Mouse (Mus musculus): ENCODE data around the gene Cst6. TPM values are rescaled to one million over a fixed set of nuclear protein-coding genes. Genes with fewer than 3 reads are reported as not detected.

The Cst6 gene
- polyA plus RNA-seq, 1 experiment from 2014 or later, result 1.8 TPM

DNA sequence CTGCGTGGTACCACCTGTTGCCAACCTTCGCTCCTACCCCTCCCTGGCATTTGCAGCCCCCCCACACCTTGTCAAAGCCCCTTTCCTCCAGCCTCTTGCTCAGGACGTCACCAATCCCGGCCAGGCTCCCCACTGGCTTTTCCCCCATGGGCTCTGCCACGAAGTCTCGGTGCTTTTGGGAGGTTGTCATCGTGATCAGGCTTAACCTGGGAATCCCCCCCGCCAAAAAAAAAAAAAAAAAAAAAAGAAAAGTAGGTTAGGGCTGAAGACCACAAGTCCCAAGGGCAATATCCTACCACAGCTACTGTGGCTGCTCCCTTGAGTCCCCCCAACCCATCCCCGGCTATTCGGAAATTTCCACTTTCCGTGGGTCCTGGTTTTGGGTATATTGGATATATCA lies 16.4 kb upstream of the Cst6 start:
- H3K4me1 ChIP-seq (ENCODE audit: control insufficient read depth, insufficient read depth, low read length), result peaks cover 11% of the 10 kb centered on the region
- DNase-seq (ENCODE audit: low spot score) (no peak), ATAC-seq (ENCODE audit: insufficient read depth, low FRiP score, low TSS enrichment) (no peak)
- H3K4me2 ChIP-seq (ENCODE audit: low read depth), result peak overlapping the region; percentile 76
- H3K27me3 ChIP-seq (ENCODE audit: control insufficient read depth, insufficient read depth, low read length), result no peaks in the 10 kb centered on the region
- no peaks in the 10 kb centered on the region for H3K9me3 ChIP-seq (ENCODE audit: control insufficient read depth, low read length)
- H3K9ac ChIP-seq (ENCODE audit: low read length), result peak overlapping the region; percentile 81
- peak overlapping the region; percentile 90; the same call in 1 of the 2 replicates for H3K27ac ChIP-seq (ENCODE audit: low read depth, low read length)
- peak overlapping the region; percentile 90 for H3K4me3 ChIP-seq (ENCODE audit: low read depth, low read length)
- 22% methylated on average over 11 of the region's 11 CpGs for WGBS
- H3K36me3 ChIP-seq (ENCODE audit: control insufficient read depth, insufficient read depth, low read length), result peaks cover 10% of the 10 kb centered on the region

GRCm38 (mm10) chr19:5364124-5364523 lies 14.8 kb upstream of the Cst6 start:
- 97% methylated on average over 2 of the region's 2 CpGs for WGBS
- ATAC-seq (ENCODE audit: insufficient read depth, low FRiP score, low TSS enrichment) (no peak), DNase-seq (ENCODE audit: low spot score) (no peak)
- H3K4me3 ChIP-seq (ENCODE audit: low read depth, low read length), result no peak overlapping the region
- no peak overlapping the region for H3K4me2 ChIP-seq (ENCODE audit: low read depth)
- peaks cover 4% of the 10 kb centered on the region for H3K36me3 ChIP-seq (ENCODE audit: control insufficient read depth, insufficient read depth, low read length)
- H3K27me3 ChIP-seq (ENCODE audit: control insufficient read depth, insufficient read depth, low read length), result no peaks in the 10 kb centered on the region
- no peaks in the 10 kb centered on the region for H3K9me3 ChIP-seq (ENCODE audit: control insufficient read depth, low read length)
- no peak overlapping the region for H3K9ac ChIP-seq (ENCODE audit: low read length)
- peaks cover 11% of the 10 kb centered on the region for H3K4me1 ChIP-seq (ENCODE audit: control insufficient read depth, insufficient read depth, low read length)
- no peak overlapping the region for H3K27ac ChIP-seq (ENCODE audit: low read depth, low read length)

DNA sequence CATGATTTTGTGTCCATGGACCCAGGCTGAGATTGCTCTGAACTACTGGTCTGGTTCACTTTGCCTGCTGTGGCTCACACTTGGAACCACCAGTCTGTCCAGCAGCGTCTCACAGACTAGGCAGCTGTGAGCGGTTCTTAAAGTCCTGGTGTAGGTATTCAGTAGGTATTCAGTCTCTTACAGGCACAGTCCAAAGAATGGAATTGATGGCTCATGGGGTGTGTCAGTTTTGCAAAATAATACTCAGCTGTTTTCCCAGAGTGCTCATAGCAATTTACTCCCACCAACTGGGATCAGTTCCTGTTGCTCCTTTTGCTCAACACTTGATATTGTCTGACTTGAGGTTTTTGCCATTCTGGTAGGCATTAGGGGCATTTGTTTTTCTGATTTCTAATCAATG lies 12.8 kb upstream of the Cst6 start:
- H3K4me1 ChIP-seq (ENCODE audit: control insufficient read depth, insufficient read depth, low read length), result peaks cover 5% of the 10 kb centered on the region
- DNase-seq (ENCODE audit: low spot score) (no peak), ATAC-seq (ENCODE audit: insufficient read depth, low FRiP score, low TSS enrichment) (no peak)
- no peak overlapping the region for H3K4me2 ChIP-seq (ENCODE audit: low read depth)
- 91% methylated on average over 2 of the region's 2 CpGs for WGBS
- no peaks in the 10 kb centered on the region for H3K9me3 ChIP-seq (ENCODE audit: control insufficient read depth, low read length)
- no peak overlapping the region for H3K4me3 ChIP-seq (ENCODE audit: low read depth, low read length)
- H3K27me3 ChIP-seq (ENCODE audit: control insufficient read depth, insufficient read depth, low read length), result no peaks in the 10 kb centered on the region
- no peak overlapping the region for H3K27ac ChIP-seq (ENCODE audit: low read depth, low read length)
- H3K9ac ChIP-seq (ENCODE audit: low read length), result no peak overlapping the region
- H3K36me3 ChIP-seq (ENCODE audit: control insufficient read depth, insufficient read depth, low read length), result peaks cover 2% of the 10 kb centered on the region; the same call in 1 of the 2 replicates

DNA sequence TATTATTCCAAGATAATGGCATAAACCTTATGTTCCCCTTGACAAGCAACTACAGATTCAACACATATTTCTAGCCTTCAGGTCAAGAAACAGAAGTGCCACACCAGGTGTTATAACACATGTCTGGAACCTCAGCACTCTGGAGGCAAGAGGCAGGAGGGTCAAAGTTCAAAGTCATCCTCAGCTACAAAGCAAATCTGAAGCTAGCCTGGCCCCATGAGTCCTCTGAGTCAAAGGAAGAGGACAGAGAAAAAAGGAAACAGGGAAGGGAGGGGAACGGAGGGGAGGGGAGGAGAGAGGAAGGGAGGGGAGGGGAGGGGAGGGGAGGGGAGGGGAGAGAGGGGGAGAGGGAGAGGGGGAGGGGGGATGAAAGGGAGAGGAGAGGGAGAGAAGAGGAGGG lies 6.7 kb upstream of the Cst6 start:
- Histone ChIP-seq H3K9me3 (ENCODE audit: control insufficient read depth, low read length) (no peaks in the 10 kb centered on the region), H3K4me3 (ENCODE audit: low read depth, low read length) (no peak overlapping the region), H3K36me3 (ENCODE audit: control insufficient read depth, insufficient read depth, low read length) (no peaks in the 10 kb centered on the region; the same call in 1 of the 2 replicates), H3K9ac (ENCODE audit: low read length) (no peak overlapping the region), H3K27me3 (ENCODE audit: control insufficient read depth, insufficient read depth, low read length) (no peaks in the 10 kb centered on the region), H3K4me1 (ENCODE audit: control insufficient read depth, insufficient read depth, low read length) (no peaks in the 10 kb centered on the region), H3K27ac (ENCODE audit: low read depth, low read length) (no peak overlapping the region), H3K4me2 (ENCODE audit: low read depth) (no peak overlapping the region)
- DNase-seq (ENCODE audit: low spot score) (no peak), ATAC-seq (ENCODE audit: insufficient read depth, low FRiP score, low TSS enrichment) (no peak)
- WGBS, result no CpG with 5 or more reads among the region's 1 CpGs

DNA sequence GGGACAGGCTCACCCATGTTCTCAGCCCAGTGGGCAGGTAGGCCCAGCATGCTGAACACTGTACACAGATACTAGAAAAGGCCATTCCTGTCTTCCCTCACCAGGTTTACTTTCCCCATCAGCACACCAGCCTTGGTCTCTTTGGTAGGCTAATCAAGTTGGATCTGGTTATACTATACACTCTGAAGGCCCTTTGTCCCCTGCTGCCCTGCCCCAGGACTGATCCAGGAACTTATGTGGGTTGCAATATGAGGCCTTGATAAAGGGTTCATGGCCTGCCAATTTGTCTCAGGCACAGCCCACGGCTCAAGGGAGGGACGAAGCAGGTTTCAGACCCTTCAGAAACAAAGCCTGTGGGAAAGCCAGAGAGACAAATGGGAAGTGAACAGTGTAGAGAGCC lies 4.2 kb upstream of the Cst6 start:
- Histone ChIP-seq H3K4me3 (ENCODE audit: low read depth, low read length) (no peak overlapping the region), H3K4me1 (ENCODE audit: control insufficient read depth, insufficient read depth, low read length) (no peaks in the 10 kb centered on the region), H3K9me3 (ENCODE audit: control insufficient read depth, low read length) (no peaks in the 10 kb centered on the region), H3K27ac (ENCODE audit: low read depth, low read length) (no peak overlapping the region), H3K9ac (ENCODE audit: low read length) (no peak overlapping the region), H3K27me3 (ENCODE audit: control insufficient read depth, insufficient read depth, low read length) (no peaks in the 10 kb centered on the region), H3K36me3 (ENCODE audit: control insufficient read depth, insufficient read depth, low read length) (no peaks in the 10 kb centered on the region; the same call in 1 of the 2 replicates), H3K4me2 (ENCODE audit: low read depth) (no peak overlapping the region)
- WGBS, result 85% methylated on average over 2 of the region's 2 CpGs
- ATAC-seq (ENCODE audit: insufficient read depth, low FRiP score, low TSS enrichment) (no peak), DNase-seq (ENCODE audit: low spot score) (no peak)

DNA sequence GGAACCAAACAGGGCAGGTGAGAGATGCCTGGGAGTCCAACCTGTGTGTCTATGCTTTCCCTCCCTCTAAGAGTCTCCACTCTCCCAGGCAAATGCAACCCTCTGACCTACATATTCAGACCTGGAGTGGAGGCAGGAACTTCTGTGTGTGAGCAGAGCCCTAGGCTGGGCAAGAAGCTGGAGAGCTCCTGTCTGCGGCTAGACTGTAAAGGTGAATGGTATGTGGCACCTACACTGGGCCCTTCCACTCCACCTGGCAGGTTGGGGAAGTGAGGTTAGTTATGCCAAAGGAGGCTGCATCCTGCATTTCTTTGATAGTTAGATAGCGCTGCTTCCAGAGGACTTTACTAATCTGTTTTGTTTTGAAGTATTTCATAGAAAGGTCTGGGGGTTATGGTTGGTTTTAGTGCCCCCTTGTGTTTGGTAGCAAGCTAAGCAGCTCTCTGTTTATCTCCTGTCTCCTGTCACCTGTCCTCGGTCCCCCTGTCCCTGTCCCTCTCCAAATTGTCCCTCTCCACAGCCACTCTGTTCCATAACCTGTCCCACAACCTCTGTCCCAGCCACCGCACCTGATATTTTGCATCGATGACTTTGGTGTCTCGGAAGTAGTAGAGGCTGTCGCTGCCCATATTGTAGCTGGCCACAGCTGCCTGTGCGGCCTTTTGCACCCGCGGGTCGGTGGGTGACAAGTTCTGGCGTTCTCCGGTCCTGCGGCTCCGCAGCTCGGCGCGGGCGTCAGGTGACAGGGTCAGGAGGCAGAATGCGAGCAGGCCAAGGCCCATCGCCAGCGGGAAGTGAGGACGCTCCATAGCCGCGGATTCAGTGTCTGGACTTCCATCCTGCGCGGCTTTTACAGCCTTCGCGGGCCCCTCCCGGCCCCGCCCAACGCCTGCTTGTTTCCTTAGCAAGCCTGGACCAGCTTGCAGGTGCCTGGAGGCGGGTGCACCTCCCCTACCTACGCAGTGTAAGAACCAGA lies 560 bp downstream of the Cst6 start:
- peak overlapping the region; percentile 66 for H3K4me2 ChIP-seq (ENCODE audit: low read depth)
- no peaks in the 10 kb centered on the region for H3K9me3 ChIP-seq (ENCODE audit: control insufficient read depth, low read length)
- no peaks in the 10 kb centered on the region for H3K4me1 ChIP-seq (ENCODE audit: control insufficient read depth, insufficient read depth, low read length)
- H3K27ac ChIP-seq (ENCODE audit: low read depth, low read length), result no peak overlapping the region
- H3K36me3 ChIP-seq (ENCODE audit: control insufficient read depth, insufficient read depth, low read length), result no peaks in the 10 kb centered on the region
- peak overlapping the region; percentile 44 for H3K9ac ChIP-seq (ENCODE audit: low read length)
- DNase-seq (ENCODE audit: low spot score) (peak; percentile 35), ATAC-seq (ENCODE audit: insufficient read depth, low FRiP score, low TSS enrichment) (no peak)
- no peaks in the 10 kb centered on the region for H3K27me3 ChIP-seq (ENCODE audit: control insufficient read depth, insufficient read depth, low read length)
- 5% methylated on average over 34 of the region's 34 CpGs for WGBS
- peak overlapping the region; percentile 35 for H3K4me3 ChIP-seq (ENCODE audit: low read depth, low read length)

GRCm38 (mm10) chr19:5348064-5348463 lies 1.3 kb downstream of the Cst6 start:
- H3K27ac ChIP-seq (ENCODE audit: low read depth, low read length), result no peak overlapping the region
- H3K9me3 ChIP-seq (ENCODE audit: control insufficient read depth, low read length), result no peaks in the 10 kb centered on the region
- H3K4me2 ChIP-seq (ENCODE audit: low read depth), result no peak overlapping the region
- no peak for DNase-seq (ENCODE audit: low spot score)
- no peak overlapping the region for H3K9ac ChIP-seq (ENCODE audit: low read length)
- WGBS, result 87% methylated on average over 6 of the region's 6 CpGs
- no peaks in the 10 kb centered on the region for H3K27me3 ChIP-seq (ENCODE audit: control insufficient read depth, insufficient read depth, low read length)
- no peaks in the 10 kb centered on the region for H3K36me3 ChIP-seq (ENCODE audit: control insufficient read depth, insufficient read depth, low read length)
- H3K4me1 ChIP-seq (ENCODE audit: control insufficient read depth, insufficient read depth, low read length), result no peaks in the 10 kb centered on the region
- H3K4me3 ChIP-seq (ENCODE audit: low read depth, low read length), result no peak overlapping the region
- no peak for ATAC-seq (ENCODE audit: insufficient read depth, low FRiP score, low TSS enrichment)

DNA sequence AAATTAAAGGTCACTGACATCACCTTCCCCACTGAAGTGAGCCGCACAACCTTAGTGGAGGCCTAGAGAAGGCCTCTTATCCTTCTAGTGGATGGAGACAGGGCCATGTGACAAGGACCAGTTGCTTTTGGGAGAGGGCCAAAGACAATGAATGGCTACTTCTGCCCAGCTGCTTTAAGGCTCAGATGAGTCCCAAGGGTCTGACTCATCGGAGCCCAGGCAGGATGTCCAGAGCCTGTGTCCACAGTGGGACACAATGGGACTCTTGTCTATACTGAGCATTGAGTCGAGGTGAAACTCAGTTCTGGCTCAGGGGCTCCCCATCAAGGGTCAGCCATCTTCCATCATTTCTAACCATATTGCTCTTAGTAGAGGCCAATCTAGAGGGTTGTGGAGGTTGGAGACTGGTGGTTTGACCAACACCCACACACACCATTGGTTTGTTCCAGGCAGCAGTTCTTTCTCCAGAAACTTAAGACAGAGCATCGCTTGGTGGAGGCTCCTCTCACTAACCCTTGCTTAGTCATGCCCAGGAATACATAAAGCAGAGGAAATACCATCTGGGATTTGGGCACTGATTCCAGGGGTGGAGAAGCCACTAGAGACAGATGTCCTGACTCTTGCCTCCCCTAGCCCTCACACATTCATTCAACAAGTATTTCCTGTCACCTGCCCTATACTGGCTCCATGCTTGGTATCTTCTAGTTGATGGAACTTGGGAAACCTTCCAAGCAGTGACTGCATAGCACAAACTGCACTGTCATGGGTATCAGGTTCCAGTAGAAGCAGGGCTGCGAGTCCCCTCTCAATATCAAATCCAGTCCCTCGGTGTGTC lies 3.9 kb downstream of the Cst6 start:
- no peaks in the 10 kb centered on the region for H3K4me1 ChIP-seq (ENCODE audit: control insufficient read depth, insufficient read depth, low read length)
- no peak overlapping the region for H3K27ac ChIP-seq (ENCODE audit: low read depth, low read length)
- ATAC-seq (ENCODE audit: insufficient read depth, low FRiP score, low TSS enrichment), result no peak
- WGBS, result 76% methylated on average over 6 of the region's 6 CpGs
- H3K4me2 ChIP-seq (ENCODE audit: low read depth), result no peak overlapping the region
- no peaks in the 10 kb centered on the region for H3K27me3 ChIP-seq (ENCODE audit: control insufficient read depth, insufficient read depth, low read length)
- H3K9me3 ChIP-seq (ENCODE audit: control insufficient read depth, low read length), result no peaks in the 10 kb centered on the region
- H3K4me3 ChIP-seq (ENCODE audit: low read depth, low read length), result no peak overlapping the region
- no peaks in the 10 kb centered on the region for H3K36me3 ChIP-seq (ENCODE audit: control insufficient read depth, insufficient read depth, low read length)
- H3K9ac ChIP-seq (ENCODE audit: low read length), result no peak overlapping the region
- no peak for DNase-seq (ENCODE audit: low spot score)

Data from neural tube, embryonic 11.5 days (tissue).